Mouse (Mus musculus) heart, adult 11 months (tissue): ENCODE measurements around the gene H2-Q4.
A peak's percentile ranks its signal among the peaks of the same experiment; 100 is the strongest.

ENCODE experiments used
- DNase-seq: peaks from one replicate; pipeline ENCODE4 v3.0.0; 2022

H2-Q4 gene

DNA sequence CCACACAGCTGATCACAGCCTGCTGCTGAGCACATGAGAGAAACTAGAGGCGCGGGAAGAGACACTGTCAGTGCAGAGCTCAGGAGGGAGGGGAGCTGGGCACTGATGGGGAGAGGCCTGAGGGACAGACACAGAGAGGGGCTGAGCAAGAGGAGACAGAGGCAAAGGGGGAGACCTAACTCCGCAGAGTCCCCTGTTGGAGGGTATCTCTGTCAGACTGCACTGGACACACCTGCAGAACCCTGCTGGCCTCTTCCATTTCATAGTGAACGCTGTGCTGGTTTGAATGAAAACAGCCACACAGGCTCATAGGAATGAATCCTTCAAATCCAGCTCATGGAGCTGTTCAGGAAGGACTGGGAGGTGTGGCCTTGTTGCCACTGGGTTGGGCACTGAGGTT lies 41.9 kb downstream of the H2-Q4 start:
- DNase-seq = peak; percentile 84

GRCm38 (mm10) chr17:35422360-35422759 lies 42.9 kb downstream of the H2-Q4 start:
- DNase-seq = peak; percentile 74

DNA sequence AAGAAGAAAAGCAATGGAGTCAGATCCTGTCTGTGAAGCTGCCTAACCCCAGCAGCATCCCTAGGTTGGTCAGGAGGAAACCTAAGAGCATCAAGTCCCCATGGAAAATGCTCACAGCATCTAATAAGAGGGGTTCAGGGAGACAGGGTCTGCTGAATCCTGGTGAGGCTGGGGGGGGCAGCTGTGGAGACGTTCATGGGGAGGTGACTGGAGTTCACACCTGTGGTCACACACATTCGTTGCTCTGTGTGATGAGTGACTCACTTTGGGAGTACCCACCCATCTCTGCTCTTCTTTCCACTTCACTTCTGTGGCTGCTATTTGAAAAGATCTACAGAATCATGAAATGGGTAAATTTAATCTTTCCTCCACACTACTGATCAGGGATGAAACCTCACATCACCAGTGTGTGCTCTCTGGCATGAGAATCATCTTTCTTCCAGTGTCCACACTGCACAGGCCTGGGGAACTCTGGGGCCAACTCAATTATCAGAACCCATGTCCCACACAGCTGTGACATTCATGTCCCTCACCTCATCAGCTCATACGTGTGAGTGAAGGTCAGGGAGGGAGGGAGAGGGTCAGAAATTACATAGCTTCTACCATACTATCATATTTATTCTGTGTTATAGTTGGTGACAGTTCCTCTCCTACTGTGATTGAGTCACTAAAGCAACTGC lies 43.9 kb downstream of the H2-Q4 start:
- peak; percentile 74 for DNase-seq

DNA sequence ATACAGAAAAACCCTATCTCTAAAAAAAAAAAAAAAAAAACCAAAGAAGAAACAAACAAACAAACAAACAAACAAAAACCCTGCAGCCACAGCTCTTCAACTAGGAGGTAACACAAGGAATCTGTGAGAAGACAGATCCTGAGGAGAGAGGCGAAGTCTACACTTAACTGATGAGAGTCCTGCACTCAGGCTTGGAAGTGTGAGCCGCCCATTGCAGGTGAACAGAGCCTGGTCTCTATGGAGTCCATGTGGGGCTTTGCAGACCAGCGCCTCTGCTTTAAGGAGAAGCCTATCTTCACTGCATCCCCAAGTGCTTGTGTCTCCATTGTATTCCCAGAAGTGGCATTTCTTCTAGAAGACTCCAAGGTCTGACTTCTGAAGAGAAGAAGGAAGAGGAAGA lies 44.7 kb downstream of the H2-Q4 start:
- DNase-seq = peak; percentile 87

DNA sequence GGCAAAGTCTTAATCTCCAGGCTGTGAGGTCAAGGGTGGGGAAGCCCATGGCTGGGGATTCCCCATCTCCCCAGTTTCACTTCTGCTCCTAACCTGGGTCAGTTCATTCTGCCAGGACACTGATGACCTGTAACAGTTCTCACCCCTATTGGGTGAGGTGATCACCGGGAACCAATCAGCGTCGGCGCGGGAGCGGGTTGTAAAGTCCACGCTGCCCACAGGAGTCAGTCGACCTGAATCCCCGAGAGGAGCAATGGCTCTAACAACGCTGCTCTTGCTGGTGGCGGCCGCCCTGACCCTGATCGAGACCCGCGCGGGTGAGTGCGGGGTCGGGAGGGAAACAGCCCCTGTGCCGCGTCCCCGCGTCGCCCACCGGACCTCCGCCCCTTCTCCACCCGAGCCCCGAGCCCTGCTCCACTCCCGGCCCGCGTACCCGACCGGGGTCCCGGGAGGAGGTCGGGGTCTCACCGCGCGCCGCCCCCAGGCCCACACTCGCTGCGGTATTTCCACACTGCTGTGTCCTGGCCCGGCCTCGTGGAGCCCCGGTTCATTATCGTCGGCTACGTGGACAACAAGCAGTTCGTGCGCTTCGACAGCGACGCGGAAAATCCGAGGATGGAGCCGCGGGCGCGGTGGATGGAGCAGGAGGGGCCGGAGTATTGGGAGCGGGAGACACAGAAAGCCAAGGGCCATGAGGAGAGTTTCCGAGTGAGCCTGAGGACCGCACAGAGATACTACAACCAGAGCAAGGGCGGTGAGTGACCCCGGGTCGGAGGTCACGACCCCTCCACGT lies 45.4 kb downstream of the H2-Q4 start, which contains the start of gene H2-Q6:
H2-Q6 (plus strand) TSS at position 227 of the 793 bp plus-strand sequence.
- peak; percentile 99 for DNase-seq

GRCm38 (mm10) chr17:35425474-35425873 lies 46.1 kb downstream of the H2-Q4 start:
- peak; percentile 93 for DNase-seq

- peak; percentile 82 for DNase-seq
Observed at GRCm38 (mm10) chr17:35428883-35429282, 49.5 kb downstream of the H2-Q4 start.

GRCm38 (mm10) chr17:35430671-35431070 lies 51.3 kb downstream of the H2-Q4 start:
- peak; percentile 89 for DNase-seq

GRCm38 (mm10) chr17:35432167-35432566 lies 52.8 kb downstream of the H2-Q4 start:
- peak; percentile 87 for DNase-seq

- DNase-seq = peak; percentile 86
Observed at GRCm38 (mm10) chr17:35434836-35435235, 55.4 kb downstream of the H2-Q4 start.
